Mouse (Mus musculus): Measurements from ENCODE around the gene Hoxb2. TPM values are rescaled to one million over a fixed set of nuclear protein-coding genes. Genes with fewer than 3 reads are reported as not detected.

Gene Hoxb2
- polyA plus RNA-seq, 1 experiment from 2014 or later = 0.15 TPM

DNA sequence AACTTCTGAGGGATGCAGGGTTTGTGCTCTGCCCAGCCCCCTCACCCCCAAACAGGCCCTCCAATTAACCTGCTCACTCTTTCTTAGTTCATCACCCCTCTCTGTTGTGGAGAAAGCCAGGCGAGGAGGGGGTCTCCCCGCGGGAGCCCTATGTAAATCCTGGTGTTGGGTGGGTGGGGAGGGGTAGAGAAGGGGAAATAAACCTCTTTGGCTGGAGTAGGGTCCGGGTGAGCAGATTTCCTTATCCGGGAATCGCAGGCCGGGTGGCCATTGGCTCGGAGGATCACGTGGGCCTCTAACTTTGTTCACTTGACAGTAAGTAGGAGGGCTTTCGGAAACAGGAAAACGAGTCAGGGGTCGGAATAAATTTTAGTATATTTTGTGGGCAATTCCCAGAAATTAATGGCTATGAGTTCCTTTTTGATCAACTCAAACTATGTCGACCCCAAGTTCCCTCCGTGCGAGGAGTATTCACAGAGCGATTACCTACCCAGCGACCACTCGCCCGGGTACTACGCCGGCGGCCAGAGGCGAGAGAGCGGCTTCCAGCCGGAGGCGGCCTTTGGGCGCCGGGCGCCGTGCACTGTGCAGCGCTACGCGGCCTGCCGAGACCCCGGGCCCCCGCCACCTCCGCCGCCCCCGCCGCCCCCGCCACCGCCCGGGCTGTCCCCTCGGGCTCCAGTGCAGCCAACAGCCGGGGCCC lies 31.8 kb upstream of the Hoxb2 start:
- Histone ChIP-seq H3K4me3 (peak overlapping the region; percentile 35), H3K27ac (replicated peaks) (no peak overlapping the region), H3K36me3 (no peaks in the 10 kb centered on the region), H3K9ac (replicated peaks) (0 out of 2 replicates have a peak overlapping the region, but pooled peaks have one; percentile 15), H3K4me2 (replicated peaks) (peak overlapping the region; percentile 52), H3K9me3 (no peaks in the 10 kb centered on the region), H3K27me3 (peaks cover 100% of the 10 kb centered on the region), H3K4me1 (peaks cover 9% of the 10 kb centered on the region)
- WGBS = under 1% methylated on average over 34 of the region's 45 CpGs
- no peak for ATAC-seq (ENCODE audit: low FRiP score, low read depth)

GRCm38 (mm10) chr11:96319071-96319902 lies 31.0 kb upstream of the Hoxb2 start:
- no peaks in the 10 kb centered on the region for H3K36me3 ChIP-seq
- H3K4me3 ChIP-seq = peak overlapping the region; percentile 35
- H3K4me2 ChIP-seq (replicated peaks) = peak overlapping the region; percentile 52
- H3K27me3 ChIP-seq = peaks cover 100% of the 10 kb centered on the region
- H3K9ac ChIP-seq (replicated peaks) = 0 out of 2 replicates have a peak overlapping the region, but pooled peaks have one; percentile 15
- no peaks in the 10 kb centered on the region for H3K9me3 ChIP-seq
- ATAC-seq (ENCODE audit: low FRiP score, low read depth) = no peak
- H3K27ac ChIP-seq (replicated peaks) = no peak overlapping the region
- peaks cover 9% of the 10 kb centered on the region for H3K4me1 ChIP-seq
- WGBS = under 1% methylated on average over 32 of the region's 34 CpGs

GRCm38 (mm10) chr11:96319910-96320309 lies 30.4 kb upstream of the Hoxb2 start:
- no peak overlapping the region for H3K9ac ChIP-seq (replicated peaks)
- under 1% methylated on average over 28 of the region's 29 CpGs for WGBS

GRCm38 (mm10) chr11:96320688-96321087 lies 29.6 kb upstream of the Hoxb2 start:
- no peak overlapping the region for H3K4me2 ChIP-seq (replicated peaks)

More at GRCm38 (mm10) chr11:96319910-96320309, 30.4 kb upstream of the Hoxb2 start:
- ATAC-seq (ENCODE audit: low FRiP score, low read depth) = no peak
- Histone ChIP-seq H3K4me1 (peaks cover 9% of the 10 kb centered on the region), H3K27ac (replicated peaks) (no peak overlapping the region), H3K36me3 (no peaks in the 10 kb centered on the region), H3K27me3 (peaks cover 100% of the 10 kb centered on the region), H3K4me2 (replicated peaks) (no peak overlapping the region), H3K9me3 (no peaks in the 10 kb centered on the region), H3K4me3 (no peak overlapping the region)

DNA sequence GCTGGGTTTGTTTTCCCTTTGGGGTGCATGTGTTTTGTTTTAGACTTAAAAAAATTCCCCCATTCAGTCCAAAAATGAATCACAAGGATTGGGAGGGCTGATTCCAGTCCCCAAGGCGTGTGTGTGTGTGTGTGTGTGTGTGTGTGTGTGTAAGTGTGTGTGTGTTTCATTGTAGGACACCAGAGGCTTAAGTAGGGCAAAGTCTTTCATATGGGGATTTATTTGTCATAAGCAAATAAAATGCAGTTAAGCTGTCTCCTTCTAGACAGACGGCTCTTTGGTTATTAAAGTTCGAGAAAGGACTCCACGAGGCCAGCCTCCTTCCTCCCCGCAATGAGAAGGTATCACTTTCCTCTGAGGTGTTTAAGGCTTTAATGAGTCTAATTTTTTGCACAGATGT lies 28.5 kb upstream of the Hoxb2 start:
- Histone ChIP-seq H3K27me3 (peaks cover 100% of the 10 kb centered on the region), H3K27ac (replicated peaks) (no peak overlapping the region), H3K4me1 (peaks cover 9% of the 10 kb centered on the region), H3K36me3 (no peaks in the 10 kb centered on the region), H3K4me2 (replicated peaks) (no peak overlapping the region), H3K9me3 (no peaks in the 10 kb centered on the region), H3K4me3 (no peak overlapping the region), H3K9ac (replicated peaks) (no peak overlapping the region)
- WGBS = 6% methylated on average over 5 of the region's 5 CpGs
- no peak for ATAC-seq (ENCODE audit: low FRiP score, low read depth)

More at GRCm38 (mm10) chr11:96320688-96321087, 29.6 kb upstream of the Hoxb2 start:
- H3K9ac ChIP-seq (replicated peaks) = no peak overlapping the region
- H3K9me3 ChIP-seq = no peaks in the 10 kb centered on the region
- no peak overlapping the region for H3K27ac ChIP-seq (replicated peaks)
- no peaks in the 10 kb centered on the region for H3K36me3 ChIP-seq
- WGBS = 2% methylated on average over 17 of the region's 17 CpGs
- no peak for ATAC-seq (ENCODE audit: low FRiP score, low read depth)
- no peak overlapping the region for H3K4me3 ChIP-seq
- H3K27me3 ChIP-seq = peaks cover 100% of the 10 kb centered on the region
- peaks cover 9% of the 10 kb centered on the region for H3K4me1 ChIP-seq

- Histone ChIP-seq H3K27me3 (peaks cover 100% of the 10 kb centered on the region), H3K4me2 (replicated peaks) (no peak overlapping the region), H3K4me3 (no peak overlapping the region), H3K9me3 (no peaks in the 10 kb centered on the region), H3K36me3 (no peaks in the 10 kb centered on the region), H3K9ac (replicated peaks) (no peak overlapping the region), H3K4me1 (peaks cover 9% of the 10 kb centered on the region), H3K27ac (replicated peaks) (no peak overlapping the region)
- 7% methylated on average over 6 of the region's 6 CpGs for WGBS
- no peak for ATAC-seq (ENCODE audit: low FRiP score, low read depth)
Measured at GRCm38 (mm10) chr11:96322738-96323137, 27.6 kb upstream of the Hoxb2 start.

DNA sequence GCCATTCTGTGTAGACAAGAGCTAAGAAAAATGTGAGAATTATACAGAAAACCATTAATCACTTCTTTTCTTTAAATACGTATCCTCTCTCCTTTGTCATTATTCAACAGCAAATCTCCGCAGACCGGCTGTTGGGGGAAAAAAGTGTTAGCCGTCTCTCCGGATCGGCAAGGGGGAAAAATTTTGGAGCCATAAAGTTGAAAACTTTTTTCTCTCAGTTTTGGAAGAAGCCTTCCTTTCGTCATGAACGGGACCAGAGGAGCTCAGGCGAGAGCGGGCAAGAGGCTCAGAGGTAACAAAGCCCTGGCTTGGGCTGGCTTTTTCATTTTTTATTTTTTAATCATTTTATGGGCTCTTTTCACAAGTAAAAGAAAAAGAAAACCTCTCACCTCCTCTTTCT lies 27.2 kb upstream of the Hoxb2 start, which contains the start of gene Hoxb3:
Hoxb3 (plus strand) TSS at position 173 of the 400 bp plus-strand sequence.
- no peak within 1 kb of the TSS for H3K9ac ChIP-seq (replicated peaks)
- no peak within 1 kb of the TSS for H3K4me3 ChIP-seq
- no peak within 1 kb of the TSS for H3K4me2 ChIP-seq (replicated peaks)
- no peak for ATAC-seq (ENCODE audit: low FRiP score, low read depth)
- H3K9me3 ChIP-seq = no peaks in the 10 kb centered on the region
- H3K4me1 ChIP-seq = peaks cover 9% of the 10 kb centered on the region
- H3K36me3 ChIP-seq = no peaks in the 10 kb centered on the region
- H3K27me3 ChIP-seq = peaks cover 100% of the 10 kb centered on the region
- no peak within 1 kb of the TSS for H3K27ac ChIP-seq (replicated peaks)
- WGBS = 3% methylated on average over 10 of the region's 10 CpGs

DNA sequence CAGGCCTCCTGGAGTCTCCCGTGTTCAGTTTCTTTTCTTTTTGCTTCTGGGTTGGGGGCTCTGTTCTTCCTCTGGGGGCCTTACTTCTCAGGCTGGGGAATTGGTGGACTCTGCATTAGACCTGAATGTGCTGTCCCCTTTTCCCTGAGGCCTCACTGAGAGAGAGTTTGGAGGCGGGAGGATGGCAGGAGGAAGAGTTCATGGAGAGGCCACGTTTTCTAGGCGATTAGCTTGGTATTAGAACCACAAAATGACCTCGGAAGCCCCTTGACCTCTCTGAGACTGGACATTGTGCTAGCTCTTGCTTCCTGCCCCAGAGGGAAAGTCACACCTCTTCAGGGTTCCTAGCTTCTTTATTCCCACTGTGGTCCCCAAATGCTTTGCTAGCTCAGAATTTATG lies 26.2 kb upstream of the Hoxb2 start:
- Histone ChIP-seq H3K4me2 (replicated peaks) (no peak overlapping the region), H3K9ac (replicated peaks) (no peak overlapping the region), H3K9me3 (no peaks in the 10 kb centered on the region), H3K4me3 (no peak overlapping the region), H3K27me3 (peaks cover 100% of the 10 kb centered on the region), H3K4me1 (0 out of 2 replicates have a peak, but pooled peaks cover under 1% of the 10 kb centered on the region), H3K27ac (replicated peaks) (no peak overlapping the region), H3K36me3 (no peaks in the 10 kb centered on the region)
- no peak for ATAC-seq (ENCODE audit: low FRiP score, low read depth)
- under 1% methylated on average over 5 of the region's 5 CpGs for WGBS

DNA sequence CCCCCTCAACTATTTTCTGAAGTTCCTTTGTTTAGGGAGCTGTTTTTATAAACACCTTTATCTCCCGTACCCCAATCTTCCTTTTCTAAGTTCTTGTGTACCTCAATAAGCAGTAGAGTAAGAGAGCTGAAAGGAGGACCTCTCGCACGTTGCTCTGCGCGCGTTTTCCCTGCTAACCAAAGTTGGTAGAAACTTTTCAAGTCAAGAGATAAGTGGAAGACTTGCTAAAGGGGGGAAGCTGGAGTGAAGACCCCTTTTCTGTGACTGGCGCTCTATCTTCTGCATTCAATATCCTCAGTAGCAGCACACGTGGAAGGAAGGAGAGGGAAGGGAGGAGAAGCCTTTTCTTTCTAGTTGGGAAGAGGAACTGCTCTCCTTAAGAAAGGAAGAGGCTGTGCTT lies 25.4 kb upstream of the Hoxb2 start:
- ATAC-seq (ENCODE audit: low FRiP score, low read depth) = no peak
- no peaks in the 10 kb centered on the region for H3K36me3 ChIP-seq
- no peaks in the 10 kb centered on the region for H3K4me1 ChIP-seq
- H3K4me3 ChIP-seq = no peak overlapping the region
- no peak overlapping the region for H3K9ac ChIP-seq (replicated peaks)
- H3K4me2 ChIP-seq (replicated peaks) = no peak overlapping the region
- WGBS = 2% methylated on average over 8 of the region's 8 CpGs
- H3K27ac ChIP-seq (replicated peaks) = no peak overlapping the region
- no peaks in the 10 kb centered on the region for H3K9me3 ChIP-seq
- H3K27me3 ChIP-seq = peaks cover 100% of the 10 kb centered on the region

DNA sequence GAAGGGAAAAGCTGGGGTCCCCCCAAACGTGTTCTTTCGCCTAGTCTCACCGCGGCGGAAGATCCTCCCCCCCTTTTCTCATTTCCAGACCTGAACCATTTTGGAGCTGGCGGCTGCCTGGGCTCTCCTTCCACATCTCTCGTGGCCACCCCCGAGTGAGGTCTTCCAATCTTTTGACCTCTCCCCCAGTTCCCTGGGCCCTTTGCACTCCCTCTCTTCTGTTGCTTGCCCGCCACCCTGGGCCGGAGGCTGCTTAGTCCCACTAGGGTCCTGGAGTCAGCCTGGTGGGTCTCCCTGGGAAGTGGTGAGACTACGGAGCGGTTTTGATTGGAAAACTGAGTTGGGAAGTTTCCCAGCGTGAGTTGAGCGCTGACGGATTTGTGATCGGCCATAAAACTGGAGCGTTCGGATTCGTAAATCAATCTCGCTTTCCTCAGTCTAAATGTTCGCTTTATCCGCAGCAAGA lies 24.5 kb upstream of the Hoxb2 start:
- ATAC-seq (ENCODE audit: low FRiP score, low read depth) = no peak
- H3K4me1 ChIP-seq = no peaks in the 10 kb centered on the region
- H3K27ac ChIP-seq (replicated peaks) = no peak overlapping the region
- no peaks in the 10 kb centered on the region for H3K9me3 ChIP-seq
- H3K36me3 ChIP-seq = no peaks in the 10 kb centered on the region
- H3K4me3 ChIP-seq = no peak overlapping the region
- H3K9ac ChIP-seq (replicated peaks) = no peak overlapping the region
- 2% methylated on average over 22 of the region's 22 CpGs for WGBS
- H3K27me3 ChIP-seq = peaks cover 100% of the 10 kb centered on the region
- H3K4me2 ChIP-seq (replicated peaks) = no peak overlapping the region

DNA sequence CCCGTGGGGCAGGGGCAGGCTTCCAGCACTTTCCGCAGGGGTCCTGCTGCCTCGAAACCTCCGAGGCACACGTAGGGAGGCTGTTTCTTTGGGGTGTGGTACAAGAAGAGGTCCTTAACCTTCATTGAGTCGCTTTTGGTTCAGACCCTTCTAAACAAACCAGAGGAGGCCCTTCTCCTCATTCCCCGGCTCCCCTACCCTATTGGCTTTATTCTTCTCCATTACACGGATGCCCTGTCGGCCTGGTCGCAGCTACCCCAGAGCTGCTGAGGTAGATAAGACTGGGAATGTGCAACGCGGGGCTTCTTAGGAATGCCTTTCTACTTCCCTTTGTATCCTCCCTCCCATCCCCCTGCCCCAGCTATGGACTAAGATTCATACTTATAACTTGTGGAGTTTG lies 23.6 kb upstream of the Hoxb2 start:
- WGBS = 2% methylated on average over 12 of the region's 12 CpGs
- peaks cover 100% of the 10 kb centered on the region for H3K27me3 ChIP-seq
- no peak for ATAC-seq (ENCODE audit: low FRiP score, low read depth)
- H3K9ac ChIP-seq (replicated peaks) = no peak overlapping the region
- no peak overlapping the region for H3K4me3 ChIP-seq
- H3K27ac ChIP-seq (replicated peaks) = no peak overlapping the region
- H3K9me3 ChIP-seq = no peaks in the 10 kb centered on the region
- H3K4me2 ChIP-seq (replicated peaks) = no peak overlapping the region
- H3K36me3 ChIP-seq = no peaks in the 10 kb centered on the region
- no peaks in the 10 kb centered on the region for H3K4me1 ChIP-seq

DNA sequence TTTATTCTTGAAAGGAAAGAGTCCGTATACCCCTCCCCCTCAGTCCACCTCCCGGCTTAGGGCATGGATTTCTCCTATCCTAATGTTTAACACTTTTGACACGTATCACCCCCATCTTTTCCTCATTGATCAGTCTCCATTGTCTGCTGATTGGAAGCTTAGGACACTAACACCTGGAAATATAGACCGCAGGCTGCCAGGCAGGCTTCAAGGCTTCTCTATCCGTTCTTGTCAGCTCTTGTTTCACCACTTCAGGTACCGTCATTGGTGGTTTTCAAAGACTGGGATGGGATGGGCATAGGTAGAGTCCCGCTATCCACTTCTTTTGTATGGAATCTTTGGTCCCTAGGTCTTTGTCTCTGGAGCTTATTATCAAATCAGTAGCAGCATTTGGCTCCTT lies 23.2 kb upstream of the Hoxb2 start:
- Histone ChIP-seq H3K9ac (replicated peaks) (no peak overlapping the region), H3K4me1 (no peaks in the 10 kb centered on the region), H3K27ac (replicated peaks) (no peak overlapping the region), H3K36me3 (no peaks in the 10 kb centered on the region), H3K4me3 (no peak overlapping the region), H3K4me2 (replicated peaks) (no peak overlapping the region), H3K27me3 (peaks cover 100% of the 10 kb centered on the region), H3K9me3 (no peaks in the 10 kb centered on the region)
- no peak for ATAC-seq (ENCODE audit: low FRiP score, low read depth)
- 2% methylated on average over 7 of the region's 7 CpGs for WGBS
